Mouse (Mus musculus) C2C12 (cell line): ENCODE data around the gene Hal.

Experiments used
- CTCF ChIP-seq: IDR thresholded peaks from one replicate; pipeline ENCODE4 v1.5.1; 2011; ENCODE audit not compliant: control insufficient read depth, insufficient read depth, insufficient read length
- MAX ChIP-seq: IDR thresholded peaks from one replicate; pipeline ENCODE4 v1.6.1; 2011; ENCODE audit warnings: mild to moderate bottlenecking, control low read depth
- MYOG ChIP-seq: IDR thresholded peaks from one replicate; pipeline ENCODE4 v1.6.1; 2011; ENCODE audit not compliant: control insufficient read depth, insufficient read length; ENCODE audit errors: extremely low read depth
- USF1 ChIP-seq: IDR thresholded peaks from one replicate; pipeline ENCODE4 v1.6.1; 2011; ENCODE audit warnings: low read depth, mild to moderate bottlenecking, control low read depth, moderate library complexity

DNA sequence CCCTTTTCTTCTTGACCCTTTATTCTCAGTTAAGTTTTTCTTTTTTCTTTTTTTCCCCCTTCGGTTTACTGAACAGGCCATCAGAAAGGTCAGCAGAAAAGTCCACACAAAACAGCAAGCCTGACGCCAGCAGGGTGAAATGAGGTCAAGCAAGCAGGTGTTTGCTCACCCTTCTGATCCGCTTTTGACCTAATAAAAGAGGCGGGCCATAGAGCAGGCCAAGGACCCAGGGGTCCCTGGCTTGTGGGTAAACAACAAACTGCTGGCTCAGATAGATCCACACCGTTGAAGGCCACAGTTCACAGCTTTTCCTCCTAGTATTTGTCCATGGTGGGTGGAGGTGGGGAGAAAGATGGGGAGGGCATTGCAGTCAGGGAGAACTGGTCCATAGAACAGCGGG, 54.6 kb downstream of the Hal start:
- TF ChIP-seq CTCF (no peak), MAX (no peak), USF1 (no peak), MYOG (no peak)
